15 mouse cellular contexts compared by ENCODE assay signal in genomic region chr3:135293703-135294102, GRCm38 (mm10). TPM values are rescaled to one million over a fixed set of nuclear protein-coding genes. Genes with fewer than 3 reads are reported as not detected.
DNase-seq lines count a peak whose midpoint lies in the region; ATAC-seq lines count a peak whose summit lies in the region.
"Had no signal": no experiment of that assay in that cellular context is flagged by ENCODE, and none has a peak within 500 bp of the region (broad histone marks: within the 10 kb centered on the region; RNA-seq: fewer than 3 reads in every experiment).

No protein-coding gene starts in this region.

- intact Hi-C loops in heart, postnatal 36 days (cut with DNase I), result loop anchor here (5.0 kb wide), 2 partner anchors 244 to 289 kb away; no protein-coding TSS in a partner anchor

- no peak overlapping the region for H3K4me3 ChIP-seq in heart, embryonic 11.5 days (ENCODE audit: low read depth, low read length)
- H3K4me3 ChIP-seq: hindbrain, embryonic 15.5 days; stomach, embryonic 15.5 days had no signal

- peak; percentile 11 to 22 for DNase-seq in heart, adult 18-20 months
- peak; percentile 24 for DNase-seq in urinary bladder, adult 2 months (ENCODE audit: low spot score)
- no peak for DNase-seq in urinary bladder, postnatal 10 days (ENCODE audit: low spot score)
- DNase-seq in heart, postnatal 36 days, result peak; percentile 23 to 37
- DNase-seq in urinary bladder, postnatal 36 days (ENCODE audit: low spot score in 2 of 2), result peak; percentile 14 to 28
- no peak for DNase-seq in frontal cortex, postnatal 14 days (ENCODE audit: low spot score in 2 of 2)
- DNase-seq in lung, postnatal 10 days, result no peak
- DNase-seq: liver; lung, postnatal 36 days; right cerebral cortex, postnatal 14 days had no signal

- H3K4me2 ChIP-seq in heart, embryonic 11.5 days, result no peak overlapping the region
- H3K4me2 ChIP-seq: hindbrain, embryonic 15.5 days; stomach, embryonic 15.5 days had no signal

- no peak overlapping the region for H3K27ac ChIP-seq in heart, embryonic 11.5 days (ENCODE audit: low read depth, low read length)
- H3K27ac ChIP-seq: hindbrain, embryonic 15.5 days; stomach, embryonic 15.5 days had no signal

- H3K9me3 ChIP-seq in heart, embryonic 11.5 days (replicated peaks; ENCODE audit: control insufficient read depth, low read length), result no peaks in the 10 kb centered on the region
- H3K9me3 ChIP-seq: hindbrain, embryonic 15.5 days; stomach, embryonic 15.5 days had no signal

- ATAC-seq in heart, embryonic 11.5 days (replicated peaks; ENCODE audit: insufficient number of reproducible peaks, low FRiP score, low TSS enrichment), result no peak

- H3K4me1 ChIP-seq in heart, embryonic 11.5 days (ENCODE audit: control insufficient read depth, insufficient read depth, low read length), result no peaks in the 10 kb centered on the region
- H3K4me1 ChIP-seq: stomach, embryonic 15.5 days had no signal

- H3K36me3 ChIP-seq in heart, embryonic 11.5 days (ENCODE audit: control insufficient read depth, insufficient read depth, low read length), result no peaks in the 10 kb centered on the region
- H3K36me3 ChIP-seq: hindbrain, embryonic 15.5 days; stomach, embryonic 15.5 days had no signal

- WGBS in heart, embryonic 11.5 days (ENCODE audit: insufficient replicate concordance), result 39% methylated on average over 7 of the region's 7 CpGs

- H3K9ac ChIP-seq in heart, embryonic 11.5 days (ENCODE audit: low read depth, low read length), result no peak overlapping the region
- H3K9ac ChIP-seq: hindbrain, embryonic 15.5 days; stomach, embryonic 15.5 days had no signal

- H3K27me3 ChIP-seq in heart, embryonic 11.5 days (ENCODE audit: control insufficient read depth, insufficient read depth, low read length), result no peaks in the 10 kb centered on the region
- H3K27me3 ChIP-seq: CH12.LX; hindbrain, embryonic 15.5 days; stomach, embryonic 15.5 days had no signal

RNA-seq across cellular contexts. Expression of gene Bdh2, which starts 12.7 kb away (rescaled TPM):
- total RNA-seq in heart, adult 18-20 months (2021), result 1 to 10 TPM; 3.2 to 4.6 TPM
- 3.7 and 3.8 TPM in 2 replicates for polyA plus RNA-seq in heart, embryonic 11.5 days (2014; fragmentation: Nextera tagmentation; extraction: Ambion mirVana)
- polyA plus RNA-seq in urinary bladder, adult 2 months (2012; rRNA removed), result 13.3 and 13.7 TPM in 2 replicates
- total RNA-seq in heart, postnatal 36 days (2021), result 1 to 10 TPM; 4.0 to 4.9 TPM

RNA-seq across cellular contexts. Expression of gene Slc9b2, which starts 13.8 kb away (rescaled TPM):
- total RNA-seq in heart, adult 18-20 months (2021), result under 1 TPM; 0.18 to 0.35 TPM
- polyA plus RNA-seq in heart, embryonic 11.5 days (2014; fragmentation: Nextera tagmentation; extraction: Ambion mirVana), result 1.0 and 1.1 TPM in 2 replicates
- 0.65 and 1.2 TPM in 2 replicates for polyA plus RNA-seq in urinary bladder, adult 2 months (2012; rRNA removed)
- total RNA-seq in heart, postnatal 36 days (2021), result under 1 TPM in 1 of 2 experiments, not detected in 1; 0.33 TPM
- total RNA-seq: gastrocnemius, adult 18-20 months had no signal

RNA-seq across cellular contexts. Expression of gene Slc9b1, which starts 54.1 kb away (rescaled TPM):
- total RNA-seq in heart, adult 18-20 months (2021), result under 1 TPM; 0.69 to 0.92 TPM
- polyA plus RNA-seq in heart, embryonic 11.5 days (2014; fragmentation: Nextera tagmentation; extraction: Ambion mirVana), result 0.17 TPM in 1 of 2 replicates, not detected in the other
- 0.16 and 0.28 TPM in 2 replicates for polyA plus RNA-seq in urinary bladder, adult 2 months (2012; rRNA removed)
- under 1 TPM in 1 of 2 experiments, not detected in 1; 0.79 TPM for total RNA-seq in heart, postnatal 36 days (2021)
- total RNA-seq: gastrocnemius, adult 18-20 months had no signal
- polyA plus RNA-seq: hindbrain, embryonic 15.5 days had no signal

Comparison
In these comparisons a context has a peak if more than half of its experiments do, and no peak if none do; other contexts are left out.
1. DNase-seq: peak in heart, adult 18-20 months (2 of 2), urinary bladder, adult 2 months (single experiment), heart, postnatal 36 days (2 of 2) and urinary bladder, postnatal 36 days (2 of 2); none in urinary bladder, postnatal 10 days (single experiment), frontal cortex, postnatal 14 days (0 of 2) and lung, postnatal 10 days (single experiment).